Mouse (Mus musculus) kidney, adult 2 months (tissue): Measurements from ENCODE around the gene Axin2.

Experiments used
- CTCF ChIP-seq: fragments of 200-500 bp; conservative IDR thresholded peaks from 2 replicates; pipeline ENCODE4 v1.5.1; 2011; ENCODE audit warnings: low read depth, mild to moderate bottlenecking, control low read depth, low read length, moderate library complexity, mixed read lengths; ENCODE audit not compliant: insufficient read depth, insufficient read length
- POLR2A ChIP-seq: fragments of 200-500 bp; IDR thresholded peaks from one replicate; pipeline ENCODE4 v1.6.1; 2011; ENCODE audit warnings: low read depth, low read length, control low read depth

DNA sequence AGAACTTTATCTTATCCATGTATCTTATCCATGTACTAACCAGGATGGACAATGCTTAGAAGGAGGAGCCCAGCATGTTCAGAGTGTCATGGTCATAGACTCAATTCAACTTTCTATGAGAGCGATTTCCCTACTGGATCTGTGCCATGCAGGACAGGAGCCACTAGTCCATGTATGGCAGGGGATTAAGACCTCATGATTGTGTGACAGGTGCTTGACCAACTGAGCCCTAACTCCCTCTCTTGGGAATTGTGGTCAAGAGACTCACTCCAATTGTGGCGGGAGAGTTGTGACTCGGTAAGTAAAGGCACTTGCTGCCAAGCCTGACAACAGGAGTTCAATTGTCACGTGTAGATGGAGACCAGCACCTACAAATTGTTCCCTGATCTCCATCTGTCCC lies 67.6 kb downstream of the Axin2 start:
- TF ChIP-seq CTCF = no peak
- TF ChIP-seq POLR2A = no peak
